Mouse (Mus musculus): Measurements from ENCODE around the gene Yrdc. TPM values are rescaled to one million over a fixed set of nuclear protein-coding genes. Genes with fewer than 3 reads are reported as not detected.

Gene Yrdc
- 46.8 and 47.3 TPM in 2 replicates for polyA plus RNA-seq (2014; fragmentation: Nextera tagmentation; extraction: Ambion mirVana)

GRCm38 (mm10) chr4:124850261-124850913 lies at the start of gene Yrdc:
Gene Yrdc (plus strand): TSS chr4:124850679.
- WGBS: under 1% methylated on average over 70 of the region's 90 CpGs
- peak within 1 kb of the TSS; percentile 74 for H3K27ac ChIP-seq (replicated peaks; ENCODE audit: low read depth, low read length)
- H3K4me1 ChIP-seq (ENCODE audit: control insufficient read depth, insufficient read depth, low read length): peaks cover 17% of the 10 kb centered on the region
- H3K4me3 ChIP-seq (ENCODE audit: low read depth, low read length): peak within 1 kb of the TSS; percentile 98
- no peaks in the 10 kb centered on the region; the same call in 1 of the 2 replicates for H3K27me3 ChIP-seq (ENCODE audit: control insufficient read depth, insufficient read depth, low read length)
- H3K36me3 ChIP-seq (ENCODE audit: control insufficient read depth, insufficient read depth, low read length): no peaks in the 10 kb centered on the region
- H3K4me2 ChIP-seq (ENCODE audit: low read depth, severe bottlenecking): peak within 1 kb of the TSS; percentile 91
- DNase-seq (ENCODE audit: low spot score) (peak; percentile 96), ATAC-seq (ENCODE audit: insufficient number of reproducible peaks, low FRiP score, low TSS enrichment, low read depth) (peak; percentile 90)
- H3K9me3 ChIP-seq (ENCODE audit: control insufficient read depth, low read length): no peaks in the 10 kb centered on the region
- peak within 1 kb of the TSS; percentile 86 for H3K9ac ChIP-seq (ENCODE audit: low read length)

DNA sequence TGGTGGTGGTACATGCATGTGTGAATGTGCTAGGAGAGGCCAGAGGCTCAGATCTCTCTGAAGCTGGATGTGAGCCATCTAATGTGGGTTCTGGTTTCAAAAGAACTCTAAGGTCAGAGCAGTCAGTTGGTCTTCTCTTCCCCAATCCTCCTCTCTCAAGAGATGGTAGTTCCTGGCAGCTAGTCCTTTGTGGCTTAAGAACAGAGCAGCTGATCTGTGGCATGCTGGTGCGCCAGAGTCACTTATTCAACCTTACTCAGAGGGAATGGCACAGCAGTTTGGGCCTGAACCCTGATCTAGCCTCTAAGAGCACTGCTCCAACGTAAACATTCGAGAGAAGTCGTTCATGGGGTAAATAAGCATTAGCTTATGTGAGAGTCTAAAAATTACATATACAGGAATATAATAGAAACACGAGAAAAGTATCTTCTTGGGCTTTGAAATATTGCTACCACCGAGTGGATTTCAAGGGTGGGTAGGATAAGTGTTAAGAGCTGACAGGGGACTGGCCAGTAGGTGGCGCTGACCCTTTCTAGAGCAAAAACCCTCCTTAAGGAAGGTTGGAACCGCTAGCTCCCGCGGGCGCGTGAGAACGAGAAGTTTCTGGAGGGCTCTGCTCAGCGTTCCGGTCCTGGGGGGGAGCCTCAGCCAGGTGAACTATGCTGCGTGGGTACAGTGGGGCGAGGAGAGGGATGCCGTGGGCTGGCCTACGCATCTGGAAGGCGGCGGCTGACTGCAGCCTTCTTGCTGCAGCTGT lies 48.7 kb upstream of the Yrdc start, which contains the start of gene Mtf1:
Mtf1 (plus strand) TSS at position 553 of the 757 bp plus-strand sequence.
- Histone ChIP-seq H3K27ac (replicated peaks; ENCODE audit: low read depth, low read length) (peak within 1 kb of the TSS; percentile 95), H3K9me3 (ENCODE audit: control insufficient read depth, low read length) (no peaks in the 10 kb centered on the region), H3K27me3 (ENCODE audit: control insufficient read depth, insufficient read depth, low read length) (no peaks in the 10 kb centered on the region), H3K36me3 (ENCODE audit: control insufficient read depth, insufficient read depth, low read length) (peaks cover 10% of the 10 kb centered on the region), H3K9ac (ENCODE audit: low read length) (peak within 1 kb of the TSS; percentile 89), H3K4me1 (ENCODE audit: control insufficient read depth, insufficient read depth, low read length) (no peaks in the 10 kb centered on the region), H3K4me2 (ENCODE audit: low read depth, severe bottlenecking) (peak within 1 kb of the TSS; percentile 64), H3K4me3 (ENCODE audit: low read depth, low read length) (peak within 1 kb of the TSS; percentile 90)
- WGBS: 3% methylated on average over 21 of the region's 21 CpGs
- ATAC-seq (ENCODE audit: insufficient number of reproducible peaks, low FRiP score, low TSS enrichment, low read depth) (peak; percentile 71), DNase-seq (ENCODE audit: low spot score) (peak; percentile 94)

GRCm38 (mm10) chr4:124802309-124803260 lies 47.9 kb upstream of the Yrdc start:
- 2% methylated on average over 48 of the region's 53 CpGs for WGBS
- peak overlapping the region; percentile 64 for H3K4me2 ChIP-seq (ENCODE audit: low read depth, severe bottlenecking)
- H3K9ac ChIP-seq (ENCODE audit: low read length): peak overlapping the region; percentile 89
- peak overlapping the region; percentile 90 for H3K4me3 ChIP-seq (ENCODE audit: low read depth, low read length)
- peaks cover 10% of the 10 kb centered on the region for H3K36me3 ChIP-seq (ENCODE audit: control insufficient read depth, insufficient read depth, low read length)
- ATAC-seq (ENCODE audit: insufficient number of reproducible peaks, low FRiP score, low TSS enrichment, low read depth) (peak; percentile 99), DNase-seq (ENCODE audit: low spot score) (peak; percentile 98)
- peak overlapping the region; percentile 95 for H3K27ac ChIP-seq (replicated peaks; ENCODE audit: low read depth, low read length)
- no peaks in the 10 kb centered on the region for H3K4me1 ChIP-seq (ENCODE audit: control insufficient read depth, insufficient read depth, low read length)
- H3K9me3 ChIP-seq (ENCODE audit: control insufficient read depth, low read length): no peaks in the 10 kb centered on the region
- no peaks in the 10 kb centered on the region for H3K27me3 ChIP-seq (ENCODE audit: control insufficient read depth, insufficient read depth, low read length)

DNA sequence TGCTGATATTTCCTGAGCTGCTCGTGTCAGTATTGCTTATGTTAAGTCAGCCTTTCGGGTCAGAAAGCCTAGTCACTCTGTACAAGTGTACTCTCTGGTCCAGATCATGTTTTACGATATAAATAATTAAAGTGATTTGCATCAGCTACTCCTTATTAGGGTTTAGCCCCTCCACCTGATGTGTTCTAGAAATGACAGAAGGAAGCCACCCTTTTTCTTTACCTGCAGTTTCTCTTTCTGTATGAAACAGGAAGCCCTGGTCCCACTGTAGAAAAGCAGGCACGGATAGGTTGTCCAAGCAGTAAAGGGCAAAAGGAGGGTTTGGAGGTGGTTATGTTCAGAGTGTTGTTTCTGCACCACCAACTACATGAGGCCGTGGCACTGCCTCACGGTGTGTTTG lies 47.1 kb upstream of the Yrdc start:
- H3K4me3 ChIP-seq (ENCODE audit: low read depth, low read length): peak overlapping the region; percentile 90
- peaks cover 7% of the 10 kb centered on the region for H3K36me3 ChIP-seq (ENCODE audit: control insufficient read depth, insufficient read depth, low read length)
- H3K27ac ChIP-seq (replicated peaks; ENCODE audit: low read depth, low read length): no peak overlapping the region
- ATAC-seq (ENCODE audit: insufficient number of reproducible peaks, low FRiP score, low TSS enrichment, low read depth) (no peak), DNase-seq (ENCODE audit: low spot score) (no peak)
- no peaks in the 10 kb centered on the region for H3K27me3 ChIP-seq (ENCODE audit: control insufficient read depth, insufficient read depth, low read length)
- H3K9ac ChIP-seq (ENCODE audit: low read length): no peak overlapping the region
- no peaks in the 10 kb centered on the region for H3K9me3 ChIP-seq (ENCODE audit: control insufficient read depth, low read length)
- H3K4me2 ChIP-seq (ENCODE audit: low read depth, severe bottlenecking): peak overlapping the region; percentile 64; the same call in 1 of the 2 replicates
- no peaks in the 10 kb centered on the region for H3K4me1 ChIP-seq (ENCODE audit: control insufficient read depth, insufficient read depth, low read length)
- 84% methylated on average over 6 of the region's 6 CpGs for WGBS

DNA sequence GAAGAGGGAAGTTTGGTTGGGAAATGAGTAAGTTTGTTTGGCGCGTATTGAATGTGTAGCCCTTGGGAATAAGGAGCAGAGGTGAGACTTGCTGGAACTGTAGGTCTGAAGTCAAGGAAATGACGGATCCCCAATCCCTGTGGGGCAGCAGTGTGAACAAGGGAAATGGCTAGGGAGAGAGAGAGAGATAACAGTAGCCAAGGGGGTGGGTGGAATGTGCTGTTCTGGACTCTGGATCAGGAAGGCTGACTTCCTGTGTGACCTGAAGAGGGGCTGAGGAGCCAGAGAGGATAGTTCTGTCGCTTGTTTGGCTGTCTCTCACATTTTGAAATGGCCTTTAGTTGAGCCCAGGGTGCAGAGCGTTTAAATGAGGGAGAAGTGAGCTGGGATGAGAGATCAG lies 42.0 kb upstream of the Yrdc start:
- 86% methylated on average over 5 of the region's 5 CpGs for WGBS

DNA sequence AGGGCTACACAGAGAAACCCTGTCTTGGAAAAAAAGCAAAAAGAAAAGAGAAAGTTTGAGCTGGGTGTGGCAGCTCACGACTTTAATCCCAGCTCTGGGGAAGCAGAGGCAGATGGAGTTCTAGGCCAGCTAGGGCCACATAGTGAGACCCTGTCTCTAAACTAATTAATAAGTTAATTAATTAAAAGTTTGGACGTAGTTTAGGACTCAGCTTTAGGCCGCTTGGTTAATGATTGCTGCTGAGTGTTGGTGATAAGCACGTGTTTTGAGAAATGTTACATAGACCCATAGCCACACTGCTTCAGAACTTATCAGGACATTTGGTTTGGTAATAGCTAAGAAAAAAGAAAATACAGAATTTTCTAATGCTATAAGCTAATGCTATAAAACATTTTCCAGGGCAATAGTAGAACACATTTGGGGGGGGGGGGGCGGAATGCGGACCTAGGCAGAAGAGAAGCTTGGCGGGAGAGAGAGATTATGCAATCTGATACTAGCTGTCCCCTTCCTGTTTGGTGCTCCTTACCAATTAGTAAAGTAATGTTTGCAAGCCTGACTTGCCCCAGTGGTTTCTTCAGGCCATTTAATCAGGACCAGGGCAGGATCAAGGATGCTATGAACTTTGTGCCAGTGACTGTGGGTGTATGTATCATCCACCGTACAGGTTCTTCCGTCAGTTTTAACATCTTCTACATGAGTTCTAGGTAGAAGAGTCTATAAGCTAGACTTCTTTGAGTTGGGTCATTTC lies 41.2 kb upstream of the Yrdc start:
- Histone ChIP-seq H3K27me3 (ENCODE audit: control insufficient read depth, insufficient read depth, low read length) (no peaks in the 10 kb centered on the region), H3K9me3 (ENCODE audit: control insufficient read depth, low read length) (no peaks in the 10 kb centered on the region), H3K4me2 (ENCODE audit: low read depth, severe bottlenecking) (no peak overlapping the region), H3K4me3 (ENCODE audit: low read depth, low read length) (no peak overlapping the region), H3K9ac (ENCODE audit: low read length) (no peak overlapping the region), H3K36me3 (ENCODE audit: control insufficient read depth, insufficient read depth, low read length) (peaks cover 3% of the 10 kb centered on the region; the same call in 1 of the 2 replicates), H3K27ac (replicated peaks; ENCODE audit: low read depth, low read length) (no peak overlapping the region), H3K4me1 (ENCODE audit: control insufficient read depth, insufficient read depth, low read length) (no peaks in the 10 kb centered on the region)
- ATAC-seq (ENCODE audit: insufficient number of reproducible peaks, low FRiP score, low TSS enrichment, low read depth): no peak
- WGBS: 84% methylated on average over 9 of the region's 9 CpGs
- no peak for DNase-seq (ENCODE audit: low spot score)

More for the DNA sequence above, 42.0 kb upstream of the Yrdc start:
- DNase-seq (ENCODE audit: low spot score): no peak
- no peak for ATAC-seq (ENCODE audit: insufficient number of reproducible peaks, low FRiP score, low TSS enrichment, low read depth)
- Histone ChIP-seq H3K4me2 (ENCODE audit: low read depth, severe bottlenecking) (no peak overlapping the region), H3K9me3 (ENCODE audit: control insufficient read depth, low read length) (no peaks in the 10 kb centered on the region), H3K4me3 (ENCODE audit: low read depth, low read length) (no peak overlapping the region), H3K4me1 (ENCODE audit: control insufficient read depth, insufficient read depth, low read length) (no peaks in the 10 kb centered on the region), H3K27ac (replicated peaks; ENCODE audit: low read depth, low read length) (no peak overlapping the region), H3K27me3 (ENCODE audit: control insufficient read depth, insufficient read depth, low read length) (no peaks in the 10 kb centered on the region), H3K9ac (ENCODE audit: low read length) (no peak overlapping the region), H3K36me3 (ENCODE audit: control insufficient read depth, insufficient read depth, low read length) (peaks cover 3% of the 10 kb centered on the region; the same call in 1 of the 2 replicates)

GRCm38 (mm10) chr4:124810056-124810455 lies 40.4 kb upstream of the Yrdc start:
- DNase-seq (ENCODE audit: low spot score) (no peak), ATAC-seq (ENCODE audit: insufficient number of reproducible peaks, low FRiP score, low TSS enrichment, low read depth) (no peak)
- Histone ChIP-seq H3K36me3 (ENCODE audit: control insufficient read depth, insufficient read depth, low read length) (peaks cover 3% of the 10 kb centered on the region; the same call in 1 of the 2 replicates), H3K4me1 (ENCODE audit: control insufficient read depth, insufficient read depth, low read length) (no peaks in the 10 kb centered on the region), H3K9me3 (ENCODE audit: control insufficient read depth, low read length) (no peaks in the 10 kb centered on the region), H3K4me2 (ENCODE audit: low read depth, severe bottlenecking) (no peak overlapping the region), H3K9ac (ENCODE audit: low read length) (no peak overlapping the region), H3K27ac (replicated peaks; ENCODE audit: low read depth, low read length) (no peak overlapping the region), H3K4me3 (ENCODE audit: low read depth, low read length) (no peak overlapping the region), H3K27me3 (ENCODE audit: control insufficient read depth, insufficient read depth, low read length) (no peaks in the 10 kb centered on the region)
- 89% methylated on average over 7 of the region's 7 CpGs for WGBS

Measured in limb, embryonic 11.5 days (tissue).